Mouse (Mus musculus): ENCODE results near the gene Hsd11b2. TPM values are rescaled to one million over a fixed set of nuclear protein-coding genes. Genes with fewer than 3 reads are reported as not detected.

Hsd11b2 gene
- polyA plus RNA-seq, 1 experiment = not detected

- Histone ChIP-seq H3K4me1 (ENCODE audit: control insufficient read depth, insufficient read depth, low read length) (peaks cover 7% of the 10 kb centered on the region; the same call in 1 of the 2 replicates), H3K4me3 (ENCODE audit: insufficient read depth, low read length) (peak within 1 kb of the TSS; percentile 77), H3K27ac (ENCODE audit: insufficient read depth, low read length) (peak within 1 kb of the TSS; percentile 32)
- TF ChIP-seq CTCF (IDR thresholded peaks at IDR 0.05; ENCODE audit: extremely low read depth, insufficient read depth, low read length) = peak; percentile 80
- TF ChIP-seq POLR2A (IDR thresholded peaks at IDR 0.05; ENCODE audit: extremely low read depth, insufficient read depth, low read length) = no peak; the same call in 1 of the 2 replicates
Measured at GRCm38 (mm10) chr8:105565952-105566702, 47.6 kb downstream of the Hsd11b2 start, which contains the start of gene Atp6v0d1. TSS of gene Atp6v0d1 (minus strand) at chr8:105566047.

- TF ChIP-seq CTCF (IDR thresholded peaks at IDR 0.05; ENCODE audit: extremely low read depth, insufficient read depth, low read length) (no peak), POLR2A (IDR thresholded peaks at IDR 0.05; ENCODE audit: extremely low read depth, insufficient read depth, low read length) (no peak)
- Histone ChIP-seq H3K27ac (ENCODE audit: insufficient read depth, low read length) (no peak overlapping the region), H3K4me3 (ENCODE audit: insufficient read depth, low read length) (peak overlapping the region; percentile 77), H3K4me1 (ENCODE audit: control insufficient read depth, insufficient read depth, low read length) (peaks cover 7% of the 10 kb centered on the region; the same call in 1 of the 2 replicates)
Measured at GRCm38 (mm10) chr8:105566703-105567595, 48.4 kb downstream of the Hsd11b2 start.

DNA sequence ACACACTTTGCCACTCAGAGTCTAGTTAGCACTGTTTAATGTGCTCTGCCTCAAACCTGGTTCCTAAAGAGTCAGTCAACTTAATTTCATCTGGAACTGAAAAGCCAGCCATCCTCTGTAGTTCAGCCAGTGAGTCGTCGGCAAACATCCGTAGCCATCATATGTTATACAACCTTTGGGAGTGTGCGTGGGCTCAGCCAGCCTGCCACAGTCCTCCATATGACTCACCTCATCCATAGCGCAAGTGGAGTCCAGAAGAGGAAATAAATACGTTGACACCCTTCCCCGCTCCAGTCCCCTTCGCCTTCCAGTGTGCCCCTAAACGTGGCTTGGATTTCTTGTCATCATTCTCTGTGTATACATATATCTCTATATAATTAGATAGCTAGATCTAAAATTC lies 53.3 kb downstream of the Hsd11b2 start:
- no peaks in the 10 kb centered on the region for H3K4me1 ChIP-seq (ENCODE audit: control insufficient read depth, insufficient read depth, low read length)
- no peak overlapping the region for H3K4me3 ChIP-seq (ENCODE audit: insufficient read depth, low read length)
- TF ChIP-seq POLR2A (IDR thresholded peaks at IDR 0.05; ENCODE audit: extremely low read depth, insufficient read depth, low read length) = no peak
- TF ChIP-seq CTCF (IDR thresholded peaks at IDR 0.05; ENCODE audit: extremely low read depth, insufficient read depth, low read length) = no peak
- H3K27ac ChIP-seq (ENCODE audit: insufficient read depth, low read length) = no peak overlapping the region

GRCm38 (mm10) chr8:105573427-105573826 lies 54.9 kb downstream of the Hsd11b2 start:
- TF ChIP-seq POLR2A (IDR thresholded peaks at IDR 0.05; ENCODE audit: extremely low read depth, insufficient read depth, low read length) (no peak), CTCF (IDR thresholded peaks at IDR 0.05; ENCODE audit: extremely low read depth, insufficient read depth, low read length) (no peak)
- Histone ChIP-seq H3K4me3 (ENCODE audit: insufficient read depth, low read length) (no peak overlapping the region), H3K27ac (ENCODE audit: insufficient read depth, low read length) (no peak overlapping the region), H3K4me1 (ENCODE audit: control insufficient read depth, insufficient read depth, low read length) (no peaks in the 10 kb centered on the region)

Other genes with a start within 250 kb of the Hsd11b2 start
- 25.1 and 29.2 TPM in 2 replicates for gene Hsf4, start 249.0 kb upstream of the Hsd11b2 start, polyA plus RNA-seq (2012; rRNA removed)
- 14.3 and 15.5 TPM in 2 replicates for gene Nol3, start 242.6 kb upstream of the Hsd11b2 start, polyA plus RNA-seq (2012; rRNA removed)
- gene 4931428F04Rik, start 228.9 kb upstream of the Hsd11b2 start, polyA plus RNA-seq (2012; rRNA removed) = 24.3 and 26.3 TPM in 2 replicates
- gene Exoc3l, start 222.7 kb upstream of the Hsd11b2 start, polyA plus RNA-seq (2012; rRNA removed) = 1.4 and 1.9 TPM in 2 replicates
- 63.4 and 65.6 TPM in 2 replicates for gene E2f4, start 221.1 kb upstream of the Hsd11b2 start, polyA plus RNA-seq (2012; rRNA removed)
- 2.4 and 2.9 TPM in 2 replicates for gene Elmo3, start 213.2 kb upstream of the Hsd11b2 start, polyA plus RNA-seq (2012; rRNA removed)
- 3.7 and 4.3 TPM in 2 replicates for gene Lrrc29, start 192.5 kb upstream of the Hsd11b2 start, polyA plus RNA-seq (2012; rRNA removed)
- gene Tmem208, start 192.4 kb upstream of the Hsd11b2 start, polyA plus RNA-seq (2012; rRNA removed) = 71.5 and 78.1 TPM in 2 replicates
- 3.4 and 3.5 TPM in 2 replicates for gene Fhod1, start 170.8 kb upstream of the Hsd11b2 start, polyA plus RNA-seq (2012; rRNA removed)
- gene Slc9a5, start 169.9 kb upstream of the Hsd11b2 start, polyA plus RNA-seq (2012; rRNA removed) = 33.7 and 33.8 TPM in 2 replicates
- 3.0 and 3.2 TPM in 2 replicates for gene Plekhg4, start 145.5 kb upstream of the Hsd11b2 start, polyA plus RNA-seq (2012; rRNA removed)
- not detected in 2 replicates for gene Kctd19, start 105.3 kb upstream of the Hsd11b2 start, polyA plus RNA-seq (2012; rRNA removed)
- 0.64 and 0.94 TPM in 2 replicates for gene Lrrc36, start 105.2 kb upstream of the Hsd11b2 start, polyA plus RNA-seq (2012; rRNA removed)
- 77.9 and 93.2 TPM in 2 replicates for gene Tppp3, start 47.2 kb upstream of the Hsd11b2 start, polyA plus RNA-seq (2012; rRNA removed)
- gene Zdhhc1, start 21.9 kb upstream of the Hsd11b2 start, polyA plus RNA-seq (2012; rRNA removed) = 63.6 and 66.2 TPM in 2 replicates
- gene Atp6v0d1, start 47.3 kb downstream of the Hsd11b2 start, polyA plus RNA-seq (2012; rRNA removed) = 359 and 361 TPM in 2 replicates
- 47.3 and 49.1 TPM in 2 replicates for gene Ripor1, start 86.5 kb downstream of the Hsd11b2 start, polyA plus RNA-seq (2012; rRNA removed)
- gene Ctcf, start 117.8 kb downstream of the Hsd11b2 start, polyA plus RNA-seq (2012; rRNA removed) = 30.3 and 30.8 TPM in 2 replicates
- 0.15 and 0.17 TPM in 2 replicates for gene Agrp, start 118.6 kb downstream of the Hsd11b2 start, polyA plus RNA-seq (2012; rRNA removed)
- gene Carmil2, start 167.5 kb downstream of the Hsd11b2 start, polyA plus RNA-seq (2012; rRNA removed) = 43.9 and 47.6 TPM in 2 replicates
- gene Acd, start 182.3 kb downstream of the Hsd11b2 start, polyA plus RNA-seq (2012; rRNA removed) = 49.4 and 52.3 TPM in 2 replicates
- gene Pard6a, start 182.4 kb downstream of the Hsd11b2 start, polyA plus RNA-seq (2012; rRNA removed) = 57.3 and 58.1 TPM in 2 replicates
- gene 4933405L10Rik, start 188.9 kb downstream of the Hsd11b2 start, polyA plus RNA-seq (2012; rRNA removed) = 0.38 and 0.52 TPM in 2 replicates
- gene Enkd1, start 189.5 kb downstream of the Hsd11b2 start, polyA plus RNA-seq (2012; rRNA removed) = 16.4 and 18.3 TPM in 2 replicates
- 15.6 and 17.8 TPM in 2 replicates for gene Gfod2, start 239.9 kb downstream of the Hsd11b2 start, polyA plus RNA-seq (2012; rRNA removed)

Data from cortical plate, adult 2 months (tissue).